Mouse (Mus musculus): ENCODE measurements around the gene Gatad2a. TPM values are rescaled to one million over a fixed set of nuclear protein-coding genes. Genes with fewer than 3 reads are reported as not detected.

The Gatad2a gene
- polyA plus RNA-seq, 1 experiment from 2014 or later: 78.8 TPM

GRCm38 (mm10) chr8:69901484-69902162, 94.6 kb downstream of the Gatad2a start:
- Histone ChIP-seq H3K4me2 (ENCODE audit: low read depth, low read length) (peak overlapping the region; percentile 94), H3K27ac (replicated peaks; ENCODE audit: low read depth, low read length) (peak overlapping the region; percentile 68), H3K9me3 (replicated peaks; ENCODE audit: control insufficient read depth, low read length) (no peaks in the 10 kb centered on the region), H3K4me3 (ENCODE audit: low read depth, low read length) (peak overlapping the region; percentile 75), H3K27me3 (ENCODE audit: control insufficient read depth, insufficient read depth, low read length) (no peaks in the 10 kb centered on the region), H3K4me1 (ENCODE audit: control insufficient read depth, insufficient read depth, low read length) (no peaks in the 10 kb centered on the region), H3K36me3 (replicated peaks; ENCODE audit: control insufficient read depth, insufficient read depth, low read depth, low read length) (no peaks in the 10 kb centered on the region), H3K9ac (replicated peaks; ENCODE audit: low read length) (peak overlapping the region; percentile 82)
- WGBS: 1% methylated on average over 41 of the region's 41 CpGs
- DNase-seq (ENCODE audit: low spot score): peak; percentile 96
- ATAC-seq (replicated peaks; ENCODE audit: insufficient number of reproducible peaks, low FRiP score, low TSS enrichment, low read depth): peak; percentile 64

DNA sequence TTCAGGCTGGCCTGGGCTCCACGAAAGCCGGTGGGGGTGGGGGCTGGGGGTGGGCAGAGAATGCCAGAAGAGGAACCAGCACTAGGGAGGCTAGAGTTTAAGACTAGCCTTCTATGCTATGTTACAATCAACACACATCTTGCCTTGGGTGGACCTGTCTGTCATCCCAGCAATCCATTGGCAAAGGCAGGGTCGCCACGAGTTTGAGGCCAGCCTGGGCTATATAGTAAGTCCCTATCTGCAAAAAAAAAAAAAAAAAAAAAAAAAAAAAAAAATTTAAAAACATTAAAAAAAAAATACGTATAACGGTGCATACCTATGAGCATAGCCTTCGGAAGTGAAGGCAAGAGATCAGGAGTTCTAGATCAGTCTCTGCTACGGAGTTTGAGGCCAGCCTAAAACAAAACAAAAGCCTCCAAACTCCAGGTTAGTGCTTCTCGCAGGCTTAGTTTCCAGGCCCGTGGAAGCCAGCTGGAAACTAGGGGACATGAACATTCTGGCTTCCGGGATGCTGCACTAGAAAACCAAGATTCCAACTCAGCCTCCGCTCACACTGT, 95.2 kb downstream of the Gatad2a start:
- no peaks in the 10 kb centered on the region for H3K36me3 ChIP-seq (replicated peaks; ENCODE audit: control insufficient read depth, insufficient read depth, low read depth, low read length)
- H3K4me1 ChIP-seq (ENCODE audit: control insufficient read depth, insufficient read depth, low read length): no peaks in the 10 kb centered on the region
- peak overlapping the region; percentile 82 for H3K9ac ChIP-seq (replicated peaks; ENCODE audit: low read length)
- H3K9me3 ChIP-seq (replicated peaks; ENCODE audit: control insufficient read depth, low read length): no peaks in the 10 kb centered on the region
- H3K27ac ChIP-seq (replicated peaks; ENCODE audit: low read depth, low read length): peak overlapping the region; percentile 59
- no peaks in the 10 kb centered on the region for H3K27me3 ChIP-seq (ENCODE audit: control insufficient read depth, insufficient read depth, low read length)
- no peak for ATAC-seq (replicated peaks; ENCODE audit: insufficient number of reproducible peaks, low FRiP score, low TSS enrichment, low read depth)
- H3K4me3 ChIP-seq (ENCODE audit: low read depth, low read length): peak overlapping the region; percentile 75
- no peak for DNase-seq (ENCODE audit: low spot score)
- 17% methylated on average over 12 of the region's 12 CpGs for WGBS
- H3K4me2 ChIP-seq (ENCODE audit: low read depth, low read length): peak overlapping the region; percentile 59

GRCm38 (mm10) chr8:69899876-69900275, 96.3 kb downstream of the Gatad2a start:
- DNase-seq (ENCODE audit: low spot score): no peak
- Histone ChIP-seq H3K4me3 (ENCODE audit: low read depth, low read length) (no peak overlapping the region), H3K4me1 (ENCODE audit: control insufficient read depth, insufficient read depth, low read length) (no peaks in the 10 kb centered on the region), H3K9ac (replicated peaks; ENCODE audit: low read length) (no peak overlapping the region), H3K36me3 (replicated peaks; ENCODE audit: control insufficient read depth, insufficient read depth, low read depth, low read length) (no peaks in the 10 kb centered on the region), H3K9me3 (replicated peaks; ENCODE audit: control insufficient read depth, low read length) (no peaks in the 10 kb centered on the region), H3K27ac (replicated peaks; ENCODE audit: low read depth, low read length) (no peak overlapping the region), H3K4me2 (ENCODE audit: low read depth, low read length) (no peak overlapping the region), H3K27me3 (ENCODE audit: control insufficient read depth, insufficient read depth, low read length) (no peaks in the 10 kb centered on the region)
- no peak for ATAC-seq (replicated peaks; ENCODE audit: insufficient number of reproducible peaks, low FRiP score, low TSS enrichment, low read depth)
- 95% methylated on average over 2 of the region's 2 CpGs for WGBS

DNA sequence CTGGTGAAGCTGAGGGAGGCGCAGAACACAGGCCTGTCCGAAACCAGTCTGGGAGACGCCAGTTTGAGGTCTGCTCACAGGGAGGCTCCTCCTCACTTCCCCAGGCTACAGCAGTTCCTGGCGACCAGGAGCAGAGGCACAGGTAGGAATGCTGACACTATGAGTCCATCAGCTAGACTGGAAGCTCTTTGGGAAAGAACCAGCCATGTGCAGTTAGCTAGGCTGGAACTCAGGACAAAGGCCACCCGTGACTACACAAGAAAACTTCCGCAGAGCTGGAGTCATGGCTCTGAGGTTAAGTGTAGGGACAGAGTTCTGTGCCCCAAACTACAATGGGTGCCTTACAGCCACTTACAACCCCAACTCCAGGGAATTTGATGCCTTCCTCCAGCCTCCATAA, 98.3 kb downstream of the Gatad2a start:
- DNase-seq (ENCODE audit: low spot score) (no peak), ATAC-seq (replicated peaks; ENCODE audit: insufficient number of reproducible peaks, low FRiP score, low TSS enrichment, low read depth) (no peak)
- no peaks in the 10 kb centered on the region for H3K9me3 ChIP-seq (replicated peaks; ENCODE audit: control insufficient read depth, low read length)
- no peaks in the 10 kb centered on the region for H3K27me3 ChIP-seq (ENCODE audit: control insufficient read depth, insufficient read depth, low read length)
- H3K27ac ChIP-seq (replicated peaks; ENCODE audit: low read depth, low read length): no peak overlapping the region
- WGBS: 83% methylated on average over 6 of the region's 6 CpGs
- H3K4me2 ChIP-seq (ENCODE audit: low read depth, low read length): no peak overlapping the region
- no peaks in the 10 kb centered on the region for H3K4me1 ChIP-seq (ENCODE audit: control insufficient read depth, insufficient read depth, low read length)
- no peak overlapping the region for H3K4me3 ChIP-seq (ENCODE audit: low read depth, low read length)
- H3K36me3 ChIP-seq (replicated peaks; ENCODE audit: control insufficient read depth, insufficient read depth, low read depth, low read length): no peaks in the 10 kb centered on the region
- H3K9ac ChIP-seq (replicated peaks; ENCODE audit: low read length): no peak overlapping the region

- Histone ChIP-seq H3K4me3 (ENCODE audit: low read depth, low read length) (no peak overlapping the region), H3K27me3 (ENCODE audit: control insufficient read depth, insufficient read depth, low read length) (no peaks in the 10 kb centered on the region), H3K9me3 (replicated peaks; ENCODE audit: control insufficient read depth, low read length) (no peaks in the 10 kb centered on the region), H3K9ac (replicated peaks; ENCODE audit: low read length) (no peak overlapping the region), H3K36me3 (replicated peaks; ENCODE audit: control insufficient read depth, insufficient read depth, low read depth, low read length) (no peaks in the 10 kb centered on the region), H3K27ac (replicated peaks; ENCODE audit: low read depth, low read length) (no peak overlapping the region), H3K4me1 (ENCODE audit: control insufficient read depth, insufficient read depth, low read length) (no peaks in the 10 kb centered on the region), H3K4me2 (ENCODE audit: low read depth, low read length) (no peak overlapping the region)
- 84% methylated on average over 4 of the region's 4 CpGs for WGBS
- ATAC-seq (replicated peaks; ENCODE audit: insufficient number of reproducible peaks, low FRiP score, low TSS enrichment, low read depth) (no peak), DNase-seq (ENCODE audit: low spot score) (no peak)
Observed at GRCm38 (mm10) chr8:69895772-69896451, 100.3 kb downstream of the Gatad2a start.

DNA sequence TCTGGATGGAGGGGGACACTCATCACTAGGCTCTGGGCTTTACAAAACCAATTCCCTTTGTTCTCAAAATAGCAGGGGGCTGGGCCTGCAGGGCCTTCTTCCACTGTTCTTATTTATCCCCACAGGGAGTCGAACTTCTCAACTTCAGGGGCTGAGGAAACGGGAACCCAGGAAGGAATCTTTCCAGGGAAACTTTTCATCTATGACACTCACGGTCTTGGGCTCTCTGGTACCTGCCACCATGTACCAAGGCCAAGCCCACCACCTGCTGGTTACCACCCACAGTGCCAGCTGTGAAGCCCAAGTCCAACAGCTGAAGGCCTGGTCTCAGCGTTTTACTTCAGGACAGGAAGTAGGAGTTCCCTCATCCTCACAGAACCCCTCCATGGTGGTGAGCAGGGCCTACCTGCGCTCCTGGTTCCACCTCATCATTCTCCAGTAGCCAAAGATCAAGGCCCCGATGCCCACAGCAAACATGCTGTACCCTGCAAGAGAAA, 101.3 kb downstream of the Gatad2a start:
- ATAC-seq (replicated peaks; ENCODE audit: insufficient number of reproducible peaks, low FRiP score, low TSS enrichment, low read depth) (no peak), DNase-seq (ENCODE audit: low spot score) (no peak)
- Histone ChIP-seq H3K4me3 (ENCODE audit: low read depth, low read length) (no peak overlapping the region), H3K36me3 (replicated peaks; ENCODE audit: control insufficient read depth, insufficient read depth, low read depth, low read length) (no peaks in the 10 kb centered on the region), H3K9ac (replicated peaks; ENCODE audit: low read length) (no peak overlapping the region), H3K4me1 (ENCODE audit: control insufficient read depth, insufficient read depth, low read length) (no peaks in the 10 kb centered on the region), H3K4me2 (ENCODE audit: low read depth, low read length) (no peak overlapping the region), H3K27me3 (ENCODE audit: control insufficient read depth, insufficient read depth, low read length) (peaks cover 9% of the 10 kb centered on the region), H3K9me3 (replicated peaks; ENCODE audit: control insufficient read depth, low read length) (no peaks in the 10 kb centered on the region), H3K27ac (replicated peaks; ENCODE audit: low read depth, low read length) (no peak overlapping the region)
- WGBS: 58% methylated on average over 6 of the region's 6 CpGs

DNA sequence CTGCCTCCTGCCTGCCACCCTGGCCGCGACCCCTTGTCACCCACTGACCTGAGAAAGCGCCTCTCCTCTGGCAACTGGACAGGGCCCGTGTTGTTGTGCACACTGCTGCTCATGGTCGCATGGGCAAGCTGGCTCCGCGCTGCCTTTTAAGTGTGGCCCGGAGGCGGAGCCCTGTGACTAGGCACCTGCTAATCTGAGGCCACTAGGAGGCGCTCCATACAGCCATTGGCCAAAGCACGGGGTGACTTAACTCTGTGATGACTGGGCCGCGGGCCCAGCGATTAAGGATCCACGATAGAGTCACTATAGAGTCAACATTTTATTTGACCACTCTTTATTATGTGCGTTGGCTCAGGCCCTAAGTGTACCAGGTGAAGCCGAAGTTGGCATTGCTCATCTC, 102.3 kb downstream of the Gatad2a start:
- Histone ChIP-seq H3K27ac (replicated peaks; ENCODE audit: low read depth, low read length) (no peak overlapping the region), H3K9me3 (replicated peaks; ENCODE audit: control insufficient read depth, low read length) (no peaks in the 10 kb centered on the region), H3K4me2 (ENCODE audit: low read depth, low read length) (no peak overlapping the region), H3K27me3 (ENCODE audit: control insufficient read depth, insufficient read depth, low read length) (peaks cover 18% of the 10 kb centered on the region), H3K4me1 (ENCODE audit: control insufficient read depth, insufficient read depth, low read length) (peaks cover 3% of the 10 kb centered on the region; the same call in 1 of the 2 replicates), H3K36me3 (replicated peaks; ENCODE audit: control insufficient read depth, insufficient read depth, low read depth, low read length) (no peaks in the 10 kb centered on the region), H3K9ac (replicated peaks; ENCODE audit: low read length) (no peak overlapping the region), H3K4me3 (ENCODE audit: low read depth, low read length) (no peak overlapping the region)
- ATAC-seq (replicated peaks; ENCODE audit: insufficient number of reproducible peaks, low FRiP score, low TSS enrichment, low read depth) (no peak), DNase-seq (ENCODE audit: low spot score) (peak; percentile 79)
- 35% methylated on average over 17 of the region's 17 CpGs for WGBS

- no peak for ATAC-seq (replicated peaks; ENCODE audit: insufficient number of reproducible peaks, low FRiP score, low TSS enrichment, low read depth)
- peaks cover 8% of the 10 kb centered on the region; the same call in 1 of the 2 replicates for H3K4me1 ChIP-seq (ENCODE audit: control insufficient read depth, insufficient read depth, low read length)
Observed at GRCm38 (mm10) chr8:69890813-69891241, 105.4 kb downstream of the Gatad2a start.

More at GRCm38 (mm10) chr8:69890813-69891241, 105.4 kb downstream of the Gatad2a start:
- Histone ChIP-seq H3K4me2 (ENCODE audit: low read depth, low read length) (no peak overlapping the region), H3K27me3 (ENCODE audit: control insufficient read depth, insufficient read depth, low read length) (peaks cover 49% of the 10 kb centered on the region), H3K27ac (replicated peaks; ENCODE audit: low read depth, low read length) (no peak overlapping the region), H3K9ac (replicated peaks; ENCODE audit: low read length) (no peak overlapping the region), H3K36me3 (replicated peaks; ENCODE audit: control insufficient read depth, insufficient read depth, low read depth, low read length) (no peaks in the 10 kb centered on the region), H3K4me3 (ENCODE audit: low read depth, low read length) (no peak overlapping the region), H3K9me3 (replicated peaks; ENCODE audit: control insufficient read depth, low read length) (no peaks in the 10 kb centered on the region)
- peak; percentile 69 for DNase-seq (ENCODE audit: low spot score)
- 32% methylated on average over 19 of the region's 19 CpGs for WGBS

All from embryonic facial prominence, embryonic 11.5 days (tissue).